Mouse (Mus musculus): ENCODE measurements around the gene Cgnl1. TPM values are rescaled to one million over a fixed set of nuclear protein-coding genes. Genes with fewer than 3 reads are reported as not detected.

The Cgnl1 gene
- total and polyA plus RNA-seq, 3 experiments, result 0.03 TPM; not detected in 2

- dilution Hi-C loops (cut with MboI; ENCODE audit: extremely low pct_ligation_motif_present, extremely low pct_unique_long_range_greater_than_20kb, low sequenced_read_pairs) (no loop called here), in situ Hi-C loops (cut with MboI; ENCODE audit: low pct_ligation_motif_present, low pct_unique_long_range_greater_than_20kb, low sequenced_read_pairs) (no loop called here)
- TF ChIP-seq MAX (IDR thresholded peaks at IDR 0.05; ENCODE audit: low read length) (no peak), E2F4 (IDR thresholded peaks at IDR 0.05; ENCODE audit: insufficient replicate concordance, low read depth, low read length) (no peak), JUND (conservative IDR thresholded peaks at IDR 0.05; ENCODE audit: low read depth, low read length) (no peak), ZKSCAN1 (IDR thresholded peaks at IDR 0.05; ENCODE audit: borderline replicate concordance, low read depth, low read length) (no peak), JUN (IDR thresholded peaks at IDR 0.05; ENCODE audit: insufficient read depth, low read depth, low read length) (no peak)
Measured at GRCm38 (mm10) chr9:71722366-71722765, 49.0 kb downstream of the Cgnl1 start.

GRCm38 (mm10) chr9:71716995-71717394, 54.4 kb downstream of the Cgnl1 start:
- Histone ChIP-seq H3K79me2 (replicated peaks; ENCODE audit: control insufficient read depth, extremely low read depth, insufficient read depth, poor library complexity, severe bottlenecking) (no peaks in the 10 kb centered on the region), H3K27me3 (replicated peaks) (no peaks in the 10 kb centered on the region), H3K4me1 (ENCODE audit: control insufficient read depth in 1 of 2, insufficient read depth in 2 of 2) (peaks cover 0 to 8% of the 10 kb centered on the region in 2 experiments; a peak in 2 of 4 replicates), H3K27ac (ENCODE audit: insufficient read depth, low read depth) (no peak overlapping the region), H3K36me3 (replicated peaks in 1 of 2; ENCODE audit: control insufficient read depth in 1 of 2, insufficient read depth in 1 of 2, low read length in 1 of 2) (no peaks in the 10 kb centered on the region), H3K4me2 (ENCODE audit: insufficient read depth, low read depth, poor library complexity, severe bottlenecking) (no peak overlapping the region), H3K4me3 (replicated peaks in 1 of 3; ENCODE audit: low read depth in 2 of 3, low read length in 2 of 3, poor library complexity in 1 of 3) (no peak overlapping the region), H3K9me3 (replicated peaks; ENCODE audit: low read length) (no peaks in the 10 kb centered on the region), H3K9ac (ENCODE audit: insufficient read depth, low read depth) (no peak overlapping the region)
- no peak for TF ChIP-seq MEF2A (IDR thresholded peaks at IDR 0.05; ENCODE audit: borderline replicate concordance, low read depth, low read length)
- no peak for TF ChIP-seq RAD21 (IDR thresholded peaks at IDR 0.05; ENCODE audit: low read depth, low read length)
- no peak for TF ChIP-seq MAFK (IDR thresholded peaks at IDR 0.05; ENCODE audit: insufficient replicate concordance, low read length)
- no peak for TF ChIP-seq ETS1 (conservative IDR thresholded peaks at IDR 0.05; ENCODE audit: low read depth, low read length)
- no peak for TF ChIP-seq USF2 (conservative IDR thresholded peaks at IDR 0.05; ENCODE audit: low read depth, low read length)
- TF ChIP-seq POLR2AphosphoS2 (IDR thresholded peaks at IDR 0.05; ENCODE audit: low read depth, low read length), result no peak
- no peak for TF ChIP-seq IRF4 (IDR thresholded peaks at IDR 0.05; ENCODE audit: low read depth, low read length)
- TF ChIP-seq BHLHE40 (IDR thresholded peaks at IDR 0.05; ENCODE audit: low read depth, low read length), result no peak
- no peak for TF ChIP-seq CHD1 (IDR thresholded peaks at IDR 0.05; ENCODE audit: low read depth, low read length)
- dilution Hi-C loops (cut with MboI; ENCODE audit: extremely low pct_ligation_motif_present, extremely low pct_unique_long_range_greater_than_20kb, low sequenced_read_pairs) (no loop called here), in situ Hi-C loops (cut with MboI; ENCODE audit: low pct_ligation_motif_present, low pct_unique_long_range_greater_than_20kb, low sequenced_read_pairs) (no loop called here)
- DNase-seq (ENCODE audit: extremely low read depth), result no peak

More at GRCm38 (mm10) chr9:71722366-71722765, 49.0 kb downstream of the Cgnl1 start:
- H3K79me2 ChIP-seq (replicated peaks; ENCODE audit: control insufficient read depth, extremely low read depth, insufficient read depth, poor library complexity, severe bottlenecking), result no peaks in the 10 kb centered on the region
- no peaks in the 10 kb centered on the region for H3K9me3 ChIP-seq (replicated peaks; ENCODE audit: low read length)
- DNase-seq (ENCODE audit: extremely low read depth), result no peak
- no peak overlapping the region for H3K9ac ChIP-seq (ENCODE audit: insufficient read depth, low read depth)
- H3K4me1 ChIP-seq (ENCODE audit: control insufficient read depth in 1 of 2, insufficient read depth in 2 of 2), result peaks cover 0 to 8% of the 10 kb centered on the region in 2 experiments; a peak in 2 of 4 replicates
- H3K4me3 ChIP-seq (replicated peaks in 1 of 3; ENCODE audit: low read depth in 2 of 3, low read length in 2 of 3, poor library complexity in 1 of 3), result no peak overlapping the region
- no peaks in the 10 kb centered on the region for H3K36me3 ChIP-seq (replicated peaks in 1 of 2; ENCODE audit: control insufficient read depth in 1 of 2, insufficient read depth in 1 of 2, low read length in 1 of 2)
- H3K27me3 ChIP-seq (replicated peaks), result no peaks in the 10 kb centered on the region
- H3K27ac ChIP-seq (ENCODE audit: insufficient read depth, low read depth), result no peak overlapping the region
- H3K4me2 ChIP-seq (ENCODE audit: insufficient read depth, low read depth, poor library complexity, severe bottlenecking), result no peak overlapping the region

GRCm38 (mm10) chr9:71710776-71711175, 60.6 kb downstream of the Cgnl1 start:
- H3K4me2 ChIP-seq (ENCODE audit: insufficient read depth, low read depth, poor library complexity, severe bottlenecking), result no peak overlapping the region
- in situ Hi-C loops (cut with MboI; ENCODE audit: low pct_ligation_motif_present, low pct_unique_long_range_greater_than_20kb, low sequenced_read_pairs) (no loop called here), dilution Hi-C loops (cut with MboI; ENCODE audit: extremely low pct_ligation_motif_present, extremely low pct_unique_long_range_greater_than_20kb, low sequenced_read_pairs) (no loop called here)
- H3K27ac ChIP-seq (ENCODE audit: insufficient read depth, low read depth), result no peak overlapping the region
- no peaks in the 10 kb centered on the region for H3K36me3 ChIP-seq (replicated peaks in 1 of 2; ENCODE audit: control insufficient read depth in 1 of 2, insufficient read depth in 1 of 2, low read length in 1 of 2)
- H3K27me3 ChIP-seq (replicated peaks), result no peaks in the 10 kb centered on the region
- no peak overlapping the region for H3K4me3 ChIP-seq (replicated peaks in 1 of 3; ENCODE audit: low read depth in 2 of 3, low read length in 2 of 3, poor library complexity in 1 of 3)
- H3K9me3 ChIP-seq (replicated peaks; ENCODE audit: low read length), result no peaks in the 10 kb centered on the region
- TF ChIP-seq MAFK (IDR thresholded peaks at IDR 0.05; ENCODE audit: insufficient replicate concordance, low read length) (no peak), E2F4 (IDR thresholded peaks at IDR 0.05; ENCODE audit: insufficient replicate concordance, low read depth, low read length) (no peak), ZNF384 (IDR thresholded peaks at IDR 0.05; ENCODE audit: low read depth, low read length) (no peak)
- no peaks in the 10 kb centered on the region for H3K79me2 ChIP-seq (replicated peaks; ENCODE audit: control insufficient read depth, extremely low read depth, insufficient read depth, poor library complexity, severe bottlenecking)
- no peak overlapping the region for H3K9ac ChIP-seq (ENCODE audit: insufficient read depth, low read depth)
- DNase-seq (ENCODE audit: extremely low read depth), result no peak
- no peaks in the 10 kb centered on the region for H3K4me1 ChIP-seq (ENCODE audit: control insufficient read depth in 1 of 2, insufficient read depth in 2 of 2)
